Mouse (Mus musculus) testis, adult 2 months (tissue): ENCODE measurements around the gene Pip5k1b. TPM values are rescaled to one million over a fixed set of nuclear protein-coding genes. Genes with fewer than 3 reads are reported as not detected.

Experiments
- H3K27ac ChIP-seq: fragments of 200-500 bp; 2 replicates; pipeline ENCODE4 v1.5.1; 2012; ENCODE audit warnings: low read depth, low read length; ENCODE audit not compliant: control insufficient read depth, insufficient read depth
- H3K27me3 ChIP-seq: fragments of 200-500 bp; 2 replicates; pipeline ENCODE4 v1.6.1; 2012; ENCODE audit warnings: mild to moderate bottlenecking, low read length, moderate library complexity; ENCODE audit not compliant: control insufficient read depth, insufficient read depth
- H3K36me3 ChIP-seq: fragments of 200-500 bp; 2 replicates; pipeline ENCODE4 v1.6.1; 2012; ENCODE audit warnings: mild to moderate bottlenecking, low read length; ENCODE audit not compliant: control insufficient read depth, insufficient read depth
- H3K4me1 ChIP-seq: fragments of 200-500 bp; 2 replicates; pipeline ENCODE4 v1.6.1; 2012; ENCODE audit warnings: low read length; ENCODE audit not compliant: control insufficient read depth, insufficient read depth
- H3K4me3 ChIP-seq: fragments of 200-500 bp; 2 replicates; pipeline ENCODE4 v1.5.1; 2012; ENCODE audit warnings: low read depth, mild to moderate bottlenecking, low read length, moderate library complexity, mixed read lengths; ENCODE audit not compliant: control insufficient read depth
- CTCF ChIP-seq: fragments of 200-500 bp; IDR thresholded peaks from 2 replicates; pipeline ENCODE4 v1.5.1; 2012; ENCODE audit warnings: low read depth, mild to moderate bottlenecking, inconsistent platforms, low read length, moderate library complexity; ENCODE audit not compliant: control insufficient read depth, insufficient read depth, insufficient replicate concordance
- POLR2A ChIP-seq: fragments of 200-500 bp; IDR thresholded peaks from 2 replicates; pipeline ENCODE4 v1.6.1; 2012; ENCODE audit warnings: low read depth, mild to moderate bottlenecking, inconsistent platforms, low read length, moderate library complexity; ENCODE audit not compliant: control insufficient read depth
- polyA plus RNA-seq: library from polyadenylated mRNA; depleted of rRNA; stranded (reverse); fragments of >200 nt; gene quantifications from 2 replicates; pipeline ENCODE4 v1.2.3, GENCODE M21; 2012; rRNA removed

The Pip5k1b gene
- polyA plus RNA-seq, result 5.1 and 6.1 TPM in 2 replicates

- Histone ChIP-seq H3K36me3 (no peaks in the 10 kb centered on the region), H3K4me1 (peaks cover 17% of the 10 kb centered on the region), H3K27me3 (0 out of 2 replicates have a peak, but pooled peaks cover 3% of the 10 kb centered on the region), H3K4me3 (peak within 1 kb of the TSS; percentile 86), H3K27ac (peak within 1 kb of the TSS; percentile 73)
- TF ChIP-seq CTCF (no peak), POLR2A (no peak)
Measured at GRCm38 (mm10) chr19:24555466-24555903, at the start of gene Pip5k1b. TSS of gene Pip5k1b (minus strand) at chr19:24555872.

- no peaks in the 10 kb centered on the region for H3K27me3 ChIP-seq
- no peaks in the 10 kb centered on the region for H3K4me1 ChIP-seq
- H3K4me3 ChIP-seq, result no peak overlapping the region
- H3K27ac ChIP-seq, result no peak overlapping the region
- no peak for TF ChIP-seq POLR2A
- TF ChIP-seq CTCF, result no peak
- H3K36me3 ChIP-seq, result no peaks in the 10 kb centered on the region
Measured at GRCm38 (mm10) chr19:24604105-24604504, 48.4 kb upstream of the Pip5k1b start.

GRCm38 (mm10) chr19:24603431-24603830 is 47.8 kb upstream of the Pip5k1b start:
- H3K4me1 ChIP-seq, result no peaks in the 10 kb centered on the region
- H3K36me3 ChIP-seq, result no peaks in the 10 kb centered on the region
- H3K27me3 ChIP-seq, result no peaks in the 10 kb centered on the region
- H3K4me3 ChIP-seq, result no peak overlapping the region
- no peak overlapping the region for H3K27ac ChIP-seq
- TF ChIP-seq POLR2A (no peak), CTCF (no peak)

- no peak for TF ChIP-seq CTCF
- TF ChIP-seq POLR2A, result no peak
- Histone ChIP-seq H3K4me3 (no peak overlapping the region), H3K27ac (no peak overlapping the region), H3K4me1 (peaks cover 8% of the 10 kb centered on the region), H3K27me3 (no peaks in the 10 kb centered on the region), H3K36me3 (no peaks in the 10 kb centered on the region)
Measured at GRCm38 (mm10) chr19:24586726-24587125, 31.1 kb upstream of the Pip5k1b start.

- TF ChIP-seq CTCF (no peak), POLR2A (no peak)
- H3K4me1 ChIP-seq, result peaks cover 8% of the 10 kb centered on the region
- no peaks in the 10 kb centered on the region for H3K36me3 ChIP-seq
- H3K27ac ChIP-seq, result no peak overlapping the region
- H3K27me3 ChIP-seq, result no peaks in the 10 kb centered on the region
- H3K4me3 ChIP-seq, result no peak overlapping the region
Measured at GRCm38 (mm10) chr19:24585171-24585570, 29.5 kb upstream of the Pip5k1b start.

- no peaks in the 10 kb centered on the region for H3K27me3 ChIP-seq
- TF ChIP-seq POLR2A (no peak), CTCF (no peak)
- H3K36me3 ChIP-seq, result no peaks in the 10 kb centered on the region
- no peak overlapping the region for H3K27ac ChIP-seq
- peaks cover 8% of the 10 kb centered on the region for H3K4me1 ChIP-seq
- no peak overlapping the region for H3K4me3 ChIP-seq
Measured at GRCm38 (mm10) chr19:24583956-24584355, 28.3 kb upstream of the Pip5k1b start.

GRCm38 (mm10) chr19:24576125-24576524 is 20.5 kb upstream of the Pip5k1b start:
- H3K4me1 ChIP-seq, result 0 out of 2 replicates have a peak, but pooled peaks cover 2% of the 10 kb centered on the region
- no peaks in the 10 kb centered on the region for H3K36me3 ChIP-seq
- no peak for TF ChIP-seq CTCF
- TF ChIP-seq POLR2A, result no peak
- no peaks in the 10 kb centered on the region for H3K27me3 ChIP-seq
- no peak overlapping the region for H3K27ac ChIP-seq
- H3K4me3 ChIP-seq, result no peak overlapping the region

- Histone ChIP-seq H3K27ac (no peak overlapping the region), H3K36me3 (no peaks in the 10 kb centered on the region), H3K4me3 (no peak overlapping the region), H3K4me1 (0 out of 2 replicates have a peak, but pooled peaks cover 3% of the 10 kb centered on the region), H3K27me3 (no peaks in the 10 kb centered on the region)
- TF ChIP-seq POLR2A, result no peak
- TF ChIP-seq CTCF, result no peak
Measured at GRCm38 (mm10) chr19:24571756-24572181, 16.1 kb upstream of the Pip5k1b start.
